Mouse (Mus musculus): ENCODE results near the gene Lhx1.

Lhx1 gene

DNA sequence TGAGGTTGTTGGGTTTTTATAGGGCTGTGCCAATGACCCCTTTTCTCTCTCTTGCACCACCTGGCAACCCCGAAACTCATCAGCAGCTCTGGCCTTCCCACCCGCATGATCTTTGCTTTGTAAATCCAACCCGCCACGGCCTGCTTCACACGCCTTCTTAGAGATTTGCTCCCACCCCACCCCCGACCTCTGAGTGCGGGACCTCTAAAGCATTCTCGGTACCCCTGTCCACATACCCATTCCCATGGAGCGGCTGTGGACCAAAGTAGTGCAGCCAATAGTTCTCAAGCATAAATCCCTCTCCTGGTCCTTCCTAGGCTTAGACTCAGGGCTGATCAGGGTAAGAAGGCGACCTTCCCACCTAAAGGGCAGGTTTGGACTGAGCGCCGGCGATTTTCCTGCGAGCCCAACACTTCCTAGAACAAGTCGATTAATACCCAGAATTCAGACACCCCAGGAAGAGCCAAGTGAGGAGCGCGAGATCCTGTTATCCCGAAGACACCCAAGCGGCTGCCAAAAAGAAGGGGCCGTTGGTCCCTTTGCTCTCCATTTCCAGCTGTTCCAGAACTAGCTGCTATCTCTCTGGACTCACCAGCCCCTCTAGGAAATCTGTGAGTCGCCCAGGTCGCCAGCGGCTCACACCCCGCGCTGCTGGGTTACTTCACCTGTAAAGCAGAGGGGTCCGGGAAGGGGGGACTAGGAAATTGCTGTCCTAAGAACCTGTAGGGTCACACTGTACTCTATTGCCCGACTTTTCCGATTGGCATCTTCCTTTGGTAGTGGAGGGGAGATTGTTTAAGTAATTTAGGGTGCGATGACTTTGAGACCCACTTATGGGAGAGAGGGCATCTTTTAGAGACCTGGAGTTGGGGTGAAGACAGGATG lies 1.9 kb upstream of the Lhx1 start:
- peak; percentile 26 for DNase-seq (ENCODE audit: low read depth, low spot score)

- DNase-seq (ENCODE audit: low read depth, low spot score): peak; percentile 47
Observed at GRCm38 (mm10) chr11:84526451-84526850, 1.1 kb upstream of the Lhx1 start.

DNA sequence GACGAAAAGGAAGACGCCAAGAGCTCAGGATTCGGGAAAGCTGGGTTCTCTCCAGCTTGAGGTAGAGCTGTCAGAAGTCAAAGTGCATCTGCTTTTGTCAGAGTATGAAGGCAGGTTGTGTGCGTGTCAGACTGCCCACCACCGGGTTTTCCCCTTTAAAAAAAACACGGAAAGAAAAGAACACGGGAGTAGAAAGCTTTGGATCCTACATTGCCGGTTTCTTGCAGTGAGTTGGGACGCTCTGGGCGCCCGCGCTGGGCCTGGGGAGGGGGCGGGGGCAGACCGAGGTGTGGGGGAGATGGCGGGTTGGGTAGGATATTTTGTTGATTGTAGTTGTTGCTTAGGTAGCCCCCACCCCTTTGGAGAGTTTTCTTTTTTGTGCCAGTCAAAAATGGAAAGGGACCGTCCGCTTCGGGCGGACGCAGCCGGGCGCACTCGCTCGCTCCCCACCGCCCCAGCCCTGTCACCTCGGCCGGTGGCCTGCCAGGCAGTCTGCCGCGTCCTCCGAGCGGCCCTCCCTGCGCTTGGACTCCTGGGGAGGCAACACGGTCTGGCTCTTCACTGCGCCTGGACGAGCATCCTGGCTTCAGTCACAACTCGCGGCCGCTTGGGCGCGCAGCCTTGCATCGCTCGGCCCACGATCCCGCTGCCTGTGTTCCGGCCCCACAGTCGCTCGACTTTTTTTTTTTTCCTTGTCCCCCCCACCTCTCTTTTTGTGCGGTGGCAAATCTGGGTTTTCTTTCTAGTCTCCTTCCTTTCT lies 644 bp downstream of the Lhx1 start:
- peak; percentile 50 for DNase-seq (ENCODE audit: low read depth, low spot score)

DNA sequence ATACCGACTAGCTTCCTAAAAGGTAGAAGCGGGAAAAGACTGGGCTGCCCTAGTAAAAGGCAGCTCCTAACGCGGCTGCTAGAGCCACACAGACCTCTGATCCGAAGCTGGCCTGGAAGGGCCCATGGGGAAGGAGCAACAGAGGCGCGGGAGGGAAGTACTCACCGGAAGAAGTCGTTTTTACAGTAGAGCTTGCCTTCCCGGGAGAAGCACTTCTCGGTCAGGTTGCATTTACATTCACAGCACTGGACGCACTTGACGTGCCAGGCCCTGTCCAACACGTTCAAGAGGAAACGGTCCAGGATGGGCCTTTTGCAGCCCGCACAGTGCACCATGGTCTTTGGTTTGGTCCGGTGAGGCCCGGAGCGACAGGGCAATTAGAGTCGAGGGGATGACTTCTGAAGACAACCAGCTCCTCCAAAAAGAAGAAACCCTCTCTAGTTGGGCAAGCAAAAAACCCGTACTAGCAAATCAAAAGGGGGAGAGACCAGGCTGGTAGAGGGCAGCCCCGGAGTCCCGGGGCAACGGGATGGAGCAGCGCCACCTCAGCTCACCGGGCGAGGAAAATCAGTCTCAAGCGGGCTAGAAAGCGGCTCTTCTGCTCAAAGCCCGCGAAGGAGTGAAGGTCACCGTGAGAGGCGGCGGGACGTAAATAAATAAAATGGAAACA lies 1.4 kb downstream of the Lhx1 start:
- peak; percentile 63 for DNase-seq (ENCODE audit: low read depth, low spot score)

DNA sequence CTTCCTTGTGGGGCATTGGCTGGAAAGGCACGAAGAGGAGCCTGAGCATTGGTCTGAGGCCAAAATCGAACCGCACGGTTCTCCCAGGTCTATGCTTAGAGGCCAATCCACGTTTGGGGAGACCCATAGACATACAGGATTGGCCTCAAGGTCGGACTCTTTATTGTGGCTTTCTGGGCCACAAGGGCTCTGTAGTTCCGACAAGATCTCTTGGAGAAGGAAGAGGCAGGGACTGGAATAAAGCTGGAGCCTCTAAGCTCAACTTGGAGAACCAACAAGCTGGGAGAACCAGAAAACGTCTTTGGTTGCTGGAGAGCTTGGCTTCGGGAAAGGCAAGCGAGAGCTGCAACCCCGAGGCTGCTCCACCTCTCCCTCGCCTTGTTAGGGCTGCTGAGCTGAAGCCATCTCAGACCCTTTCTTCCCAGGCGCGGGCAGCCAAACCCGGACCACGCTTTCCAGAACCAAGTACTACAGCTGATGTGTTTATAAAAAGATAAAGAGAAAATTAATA lies 2.0 kb downstream of the Lhx1 start:
- peak; percentile 34 for DNase-seq (ENCODE audit: low read depth, low spot score)

DNA sequence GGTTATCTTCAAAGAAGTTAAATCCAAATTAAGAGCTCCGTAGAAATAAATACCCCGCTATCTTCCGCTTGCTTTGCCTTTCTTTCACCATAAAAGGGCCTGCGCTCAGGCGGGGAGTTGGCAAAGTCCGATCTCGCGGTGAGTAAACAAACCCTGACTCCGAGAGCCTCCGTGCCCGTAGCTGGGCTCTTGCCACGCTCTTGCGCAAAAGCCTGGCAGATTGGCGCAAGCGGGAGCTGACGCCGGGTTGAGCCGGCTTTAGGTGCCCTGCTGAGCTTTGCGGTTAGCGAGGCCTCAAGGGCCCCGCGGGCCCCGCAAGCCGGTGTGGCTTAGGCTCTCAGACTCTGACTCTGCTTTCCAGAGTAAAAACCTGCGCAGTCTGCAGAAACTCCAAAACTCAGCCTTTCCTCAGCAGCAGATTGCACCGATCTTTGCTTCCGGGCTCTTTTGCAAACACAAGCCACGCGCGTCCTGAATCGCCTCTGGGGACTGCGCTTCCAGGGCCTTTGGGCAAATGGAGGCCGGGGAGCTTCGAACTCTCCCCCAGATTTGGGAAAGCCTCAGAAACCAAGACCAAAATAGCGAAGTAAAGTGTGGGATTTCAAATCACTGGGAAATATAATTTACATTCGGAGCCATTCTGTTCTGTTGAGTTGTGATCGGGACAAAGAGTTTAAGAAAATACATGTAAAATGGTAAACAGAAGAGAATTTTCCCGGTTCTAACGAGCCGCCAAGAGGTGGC lies 2.6 kb downstream of the Lhx1 start:
- DNase-seq (ENCODE audit: low read depth, low spot score): peak; percentile 50

DNA sequence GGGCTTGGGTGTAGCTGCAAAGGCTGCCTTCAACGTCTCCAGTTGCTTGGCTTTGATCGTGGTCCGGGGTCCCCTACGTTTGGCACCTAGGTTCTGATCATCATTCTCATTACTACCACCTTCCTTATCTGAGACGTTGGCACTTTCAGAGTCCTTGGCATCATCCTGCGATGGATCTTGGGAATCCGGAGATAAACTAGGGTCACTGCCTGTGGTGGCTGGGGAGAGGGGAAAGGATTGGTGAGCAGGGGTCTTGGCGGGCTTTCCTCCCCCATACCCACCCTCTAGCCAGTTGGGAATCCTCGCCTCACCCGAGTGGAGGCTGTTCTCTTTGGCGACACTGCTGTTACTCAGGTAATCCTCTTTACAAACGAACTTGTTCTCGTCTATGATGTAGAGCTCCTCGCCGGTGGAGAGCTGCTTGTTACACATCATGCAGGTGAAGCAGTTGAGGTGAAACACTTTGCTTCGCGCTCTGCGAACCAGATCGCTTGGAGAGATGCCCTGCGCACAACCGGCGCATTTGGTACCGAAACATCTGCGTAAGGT lies 3.5 kb downstream of the Lhx1 start:
- DNase-seq (ENCODE audit: low read depth, low spot score): no peak

GRCm38 (mm10) chr11:84521071-84521390 lies 4.3 kb downstream of the Lhx1 start:
- DNase-seq (ENCODE audit: low read depth, low spot score): no peak

DNA sequence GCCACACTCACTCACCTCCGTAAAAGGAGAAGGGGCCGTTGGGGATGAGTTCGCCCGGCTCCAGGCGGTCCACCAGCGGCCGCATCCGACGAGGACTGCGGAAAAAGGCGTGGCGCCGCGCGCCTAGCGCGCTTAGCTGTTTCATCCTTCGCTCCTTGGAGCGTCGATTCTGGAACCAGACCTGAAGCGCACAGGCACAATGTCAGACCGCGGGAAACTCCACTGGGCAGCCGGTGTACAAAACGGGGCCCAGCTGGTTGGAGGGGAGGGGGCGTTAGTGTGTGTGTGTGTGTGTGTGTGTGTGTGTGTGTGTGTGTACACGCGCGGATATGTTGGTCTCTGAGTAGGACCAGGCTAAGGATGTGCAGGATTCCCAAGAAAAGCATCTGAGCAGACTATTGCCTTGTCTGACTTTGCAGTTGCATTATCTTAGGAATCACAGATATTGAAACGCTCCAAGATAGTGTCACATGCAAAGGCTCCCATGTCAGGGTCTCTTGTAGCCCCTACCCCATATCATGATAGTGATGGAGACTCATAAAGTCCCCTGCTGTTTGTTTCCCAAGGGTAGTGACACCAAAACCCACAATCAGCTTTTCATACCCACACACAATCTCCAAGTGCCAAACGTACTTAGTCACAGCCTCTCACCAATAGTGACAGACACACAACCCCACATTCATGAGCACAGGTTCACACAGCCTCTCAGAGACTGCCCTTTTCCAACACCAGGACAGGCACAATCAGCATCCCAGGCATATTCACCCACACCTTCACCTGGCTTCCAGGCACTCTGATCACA lies 4.9 kb downstream of the Lhx1 start:
- DNase-seq (ENCODE audit: low read depth, low spot score): no peak

- no peak for DNase-seq (ENCODE audit: low read depth, low spot score)
Observed at GRCm38 (mm10) chr11:84519576-84520268, 5.6 kb downstream of the Lhx1 start.

DNA sequence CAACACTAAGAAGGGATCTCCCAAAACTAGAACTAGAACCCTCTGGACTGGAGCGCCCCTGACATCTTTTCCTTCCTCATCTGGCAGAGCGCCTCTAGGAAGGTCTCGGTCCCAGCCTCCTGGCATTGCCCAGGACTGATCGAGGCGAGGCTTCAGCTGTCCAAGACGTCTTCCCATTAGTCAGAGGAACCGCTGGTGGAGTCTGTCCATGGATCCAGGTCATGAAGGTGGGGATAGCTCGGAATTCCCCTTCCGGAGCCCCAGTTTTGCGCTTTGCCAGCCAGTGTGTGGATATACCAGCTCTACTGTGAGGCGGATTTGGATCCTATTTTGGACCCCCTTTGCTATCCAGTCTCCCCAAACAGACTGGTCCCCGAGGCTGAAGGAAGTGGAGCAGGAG lies 6.3 kb downstream of the Lhx1 start:
- DNase-seq (ENCODE audit: low read depth, low spot score): no peak

DNA sequence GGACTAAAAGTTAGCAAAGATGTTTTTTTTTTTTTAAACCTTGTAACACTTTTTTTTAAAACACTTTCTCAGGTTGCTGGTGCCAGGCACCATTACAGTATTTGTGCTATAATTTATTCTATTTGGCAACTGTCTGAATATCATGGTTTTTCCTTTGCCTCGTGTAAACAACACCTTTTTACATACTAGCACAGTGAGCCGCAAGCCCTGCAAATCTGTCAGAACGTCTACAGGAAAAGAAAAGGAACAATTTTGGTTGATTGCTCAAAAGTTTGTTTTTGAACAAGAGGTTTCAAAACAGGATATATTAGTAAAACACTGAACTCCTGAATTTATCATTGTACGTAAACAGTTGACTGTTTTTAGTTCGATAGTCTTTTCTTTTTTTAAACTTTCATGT lies 7.1 kb downstream of the Lhx1 start:
- DNase-seq (ENCODE audit: low read depth, low spot score): no peak

GRCm38 (mm10) chr11:84517431-84517830 lies 7.9 kb downstream of the Lhx1 start:
- DNase-seq (ENCODE audit: low read depth, low spot score): no peak

GRCm38 (mm10) chr11:84516501-84517240 lies 8.7 kb downstream of the Lhx1 start:
- no peak for DNase-seq (ENCODE audit: low read depth, low spot score)

- peak; percentile 97 for DNase-seq (ENCODE audit: low read depth, low spot score)
Observed at GRCm38 (mm10) chr11:84513171-84514116, 11.9 kb downstream of the Lhx1 start, which contains the start of gene Aatf. Gene Aatf (minus strand): TSS chr11:84513522.

GRCm38 (mm10) chr11:84512031-84512430 lies 13.3 kb downstream of the Lhx1 start:
- DNase-seq (ENCODE audit: low read depth, low spot score): no peak

DNA sequence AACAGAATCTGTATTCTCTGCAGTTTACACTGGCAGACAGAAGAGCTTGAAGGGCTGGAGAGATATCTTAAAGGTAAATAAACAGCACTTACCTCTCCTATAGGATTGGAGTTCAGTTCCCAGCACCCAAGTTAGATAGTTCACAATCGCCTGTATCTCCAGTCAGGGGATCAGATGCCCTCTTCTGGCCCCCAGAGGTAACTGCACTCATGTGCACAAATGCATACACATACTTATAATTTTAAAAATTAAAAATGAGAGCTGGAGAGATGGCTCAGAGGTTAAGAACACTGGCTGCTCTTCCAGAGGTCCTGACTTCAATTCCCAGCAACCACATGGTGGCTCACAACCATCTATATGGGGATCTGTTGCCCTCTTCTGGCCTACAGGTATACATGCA lies 21.0 kb downstream of the Lhx1 start:
- DNase-seq (ENCODE audit: low read depth, low spot score): no peak

DNA sequence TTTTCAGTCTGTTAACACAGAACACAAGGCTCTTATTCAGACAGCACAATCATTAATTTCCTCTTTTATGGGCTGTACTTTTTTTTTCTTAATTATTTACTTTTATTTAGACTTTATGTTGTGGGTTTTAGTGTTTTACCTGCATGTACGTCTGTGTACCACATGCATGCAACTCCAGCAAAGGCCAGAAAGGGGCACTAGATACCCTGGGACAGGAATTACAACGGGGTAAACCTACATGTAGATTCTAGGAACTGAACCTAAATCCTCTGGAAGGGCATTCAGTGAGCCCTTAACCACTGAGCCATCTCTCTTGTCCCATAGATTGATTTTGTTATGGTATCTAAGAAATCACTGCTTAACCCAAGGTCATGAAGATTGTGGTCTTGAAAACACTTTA lies 27.4 kb downstream of the Lhx1 start:
- DNase-seq (ENCODE audit: low read depth, low spot score): peak; percentile 58

Measured in ES-CJ7 (cell line).